Mouse (Mus musculus): Measurements from ENCODE around the gene Aes.

DNA sequence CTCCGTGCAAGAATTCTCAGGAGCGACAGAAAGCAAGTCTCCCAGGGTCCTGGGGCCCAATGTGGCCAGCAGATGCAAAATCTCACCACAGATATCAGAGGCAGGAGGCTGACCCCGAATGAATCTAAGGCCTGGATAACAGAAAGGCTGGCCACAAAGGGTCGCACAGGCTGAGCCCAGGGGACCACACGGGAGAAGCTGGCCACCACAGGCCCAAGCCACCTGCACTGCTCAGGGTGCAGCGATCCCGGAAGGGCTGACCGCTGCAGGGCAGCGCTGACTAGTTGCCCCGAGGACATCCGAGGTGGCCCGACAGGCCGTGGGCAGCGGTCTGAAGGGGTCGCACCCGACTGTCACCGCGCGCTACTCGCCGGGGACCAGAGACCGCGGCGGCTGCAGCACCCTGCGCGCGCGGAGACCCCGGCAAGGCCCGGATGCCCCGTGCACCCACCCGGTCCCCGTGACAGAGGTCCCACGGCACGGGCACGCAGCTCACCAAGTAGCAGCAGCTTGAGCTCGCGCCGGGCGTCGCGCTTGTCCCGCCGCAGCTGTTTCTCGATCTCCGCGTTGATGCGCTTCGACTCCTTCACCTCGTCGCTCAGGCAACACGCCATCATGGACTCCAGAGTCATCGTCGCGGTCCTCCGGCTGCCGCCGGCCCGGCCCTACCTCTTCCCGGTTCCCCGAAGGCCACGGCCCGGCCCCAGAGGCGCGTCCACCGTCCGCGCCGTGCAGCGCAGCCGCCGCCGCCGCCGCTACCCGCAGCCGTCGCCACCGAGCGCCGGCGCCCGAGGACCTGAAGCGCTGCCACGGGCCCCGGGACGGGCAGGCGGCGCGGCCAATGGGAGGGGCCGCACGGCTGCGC, 14.8 kb upstream of the Aes start:
- TF ChIP-seq EP300 (optimal IDR thresholded peaks at IDR 0.05): no peak
- no peak for TF ChIP-seq CTCF (IDR thresholded peaks at IDR 0.05; ENCODE audit: low read depth)
